Mouse (Mus musculus) intestine, postnatal 0 days (tissue): ENCODE results near the gene Hydin. TPM values are rescaled to one million over a fixed set of nuclear protein-coding genes. Genes with fewer than 3 reads are reported as not detected.

Source experiments
- ATAC-seq: fragments of 200-750 bp; cut with Nextera tagmentation; 2 replicates; pipeline ENCODE4 v1.8.0; 2017; ENCODE audit warnings: mild to moderate bottlenecking, moderate TSS enrichment, moderate library complexity
- H3K27ac ChIP-seq: fragments of 300-500 bp; sonication (generic); 2 replicates; pipeline ENCODE4 v1.5.1; 2014; ENCODE audit warnings: mild to moderate bottlenecking, low read depth, low read length, moderate library complexity
- H3K27me3 ChIP-seq: fragments of 300-500 bp; sonication (generic); replicated peaks from 2 replicates; pipeline ENCODE4 v1.6.1; 2014; ENCODE audit warnings: low read length, mixed read lengths; ENCODE audit not compliant: control insufficient read depth, insufficient read depth
- H3K36me3 ChIP-seq: fragments of 300-500 bp; sonication (generic); 2 replicates; pipeline ENCODE4 v1.6.1; 2014; ENCODE audit warnings: mild to moderate bottlenecking, moderate library complexity; ENCODE audit not compliant: control insufficient read depth, insufficient read depth
- H3K4me1 ChIP-seq: fragments of 300-500 bp; sonication (generic); replicated peaks from 2 replicates; pipeline ENCODE4 v1.6.1; 2014; ENCODE audit warnings: antibody characterized with exemption, low read length, mixed read lengths; ENCODE audit not compliant: control insufficient read depth, insufficient read depth
- H3K4me2 ChIP-seq: fragments of 300-500 bp; sonication (generic); replicated peaks from 2 replicates; pipeline ENCODE4 v1.6.1; 2014; ENCODE audit warnings: low read depth, mild to moderate bottlenecking, moderate library complexity
- H3K4me3 ChIP-seq: fragments of 300-500 bp; sonication (generic); 2 replicates; pipeline ENCODE4 v1.5.1; 2014; ENCODE audit warnings: low read depth, low read length
- H3K9ac ChIP-seq: fragments of 300-500 bp; sonication (generic); 2 replicates; pipeline ENCODE4 v1.6.1; 2014; ENCODE audit warnings: mild to moderate bottlenecking, low read depth, low read length
- H3K9me3 ChIP-seq: fragments of 300-500 bp; sonication (generic); 2 replicates; pipeline ENCODE4 v1.6.1; 2016; ENCODE audit warnings: mixed run types; ENCODE audit not compliant: control insufficient read depth
- CTCF ChIP-seq: sonication (generic); IDR thresholded peaks from 2 replicates; pipeline ENCODE4 v1.5.1; 2016; ENCODE audit warnings: low read depth, mild to moderate bottlenecking, control low read depth, antibody characterized with exemption, moderate library complexity
- WGBS: fragments of 180-500 bp; shearing (Covaris S2); extraction: QIAGEN DNeasy Blood & Tissue Kit; methylation state at CpG from one replicate; pipeline ENCODE4 v1.1.7; 2014; 5-methylcytosine and 5-hydroxymethylcytosine counted together
- polyA plus RNA-seq: library from polyadenylated mRNA; unstranded; fragments of >200 nt; fragmentation: Nextera tagmentation; extraction: Ambion mirVana; gene quantifications from 2 replicates; pipeline ENCODE4 v1.2.1, GENCODE M21; 2015

Hydin gene
- polyA plus RNA-seq, 1 experiment from 2014 or later = 0.07 TPM

DNA sequence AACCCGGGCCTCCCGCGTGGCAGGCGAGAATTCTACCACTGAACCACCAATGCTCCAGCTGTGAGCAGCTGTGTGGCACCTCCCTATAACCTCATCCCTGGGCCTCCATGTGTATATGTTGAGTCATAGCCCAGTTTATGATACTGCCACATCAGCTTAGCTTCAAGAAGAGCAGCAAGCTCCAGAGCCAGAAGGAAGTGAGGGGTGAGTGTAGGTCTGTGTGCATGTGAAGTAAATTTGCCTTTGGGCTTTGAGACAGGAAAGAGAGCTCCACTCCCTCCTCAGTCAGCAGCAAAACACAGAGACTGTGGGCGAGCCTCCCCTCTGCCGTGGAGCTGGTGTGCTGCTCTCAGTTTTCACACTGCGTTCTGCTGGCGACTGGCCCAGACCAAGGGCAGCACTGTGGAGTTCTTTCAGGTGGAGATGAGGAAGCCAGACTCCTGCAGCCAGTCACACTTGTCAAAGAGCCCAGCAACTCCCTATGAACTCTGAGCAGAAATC is 363.8 kb downstream of the Hydin start:
- TF ChIP-seq CTCF = no peak
- peak overlapping the region; percentile 42; the same call in 1 of the 2 replicates for H3K27ac ChIP-seq
- H3K9me3 ChIP-seq = no peaks in the 10 kb centered on the region
- H3K4me3 ChIP-seq = no peak overlapping the region
- no peaks in the 10 kb centered on the region for H3K4me1 ChIP-seq
- H3K27me3 ChIP-seq = no peaks in the 10 kb centered on the region
- WGBS = 70% methylated on average over 8 of the region's 8 CpGs
- peak; percentile 62 for ATAC-seq
- H3K36me3 ChIP-seq = peaks cover 37% of the 10 kb centered on the region
- H3K9ac ChIP-seq = no peak overlapping the region
- 0 out of 2 replicates have a peak overlapping the region, but pooled peaks have one; percentile 27 for H3K4me2 ChIP-seq

DNA sequence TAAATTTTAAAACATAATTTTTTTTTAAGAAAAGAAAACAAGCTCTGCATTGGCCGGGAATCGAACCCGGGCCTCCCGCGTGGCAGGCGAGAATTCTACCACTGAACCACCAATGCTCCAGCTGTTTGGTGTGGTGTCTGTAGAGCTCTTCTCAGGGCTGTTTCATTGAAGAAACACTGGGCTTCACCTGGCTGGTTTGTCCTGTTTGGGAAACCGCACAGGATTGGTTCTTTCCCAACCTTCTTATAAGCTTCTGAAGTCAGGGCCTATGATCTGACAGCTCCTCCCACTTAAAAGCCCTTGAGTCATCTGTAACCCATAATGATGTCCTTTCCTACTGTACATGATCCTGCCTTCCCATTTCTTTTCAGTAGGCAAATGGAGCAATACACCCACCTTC is 364.4 kb downstream of the Hydin start:
- H3K4me2 ChIP-seq = 0 out of 2 replicates have a peak overlapping the region, but pooled peaks have one; percentile 27
- peaks cover 43% of the 10 kb centered on the region for H3K36me3 ChIP-seq
- no peaks in the 10 kb centered on the region for H3K27me3 ChIP-seq
- ATAC-seq = no peak
- H3K9ac ChIP-seq = no peak overlapping the region
- WGBS = 93% methylated on average over 7 of the region's 7 CpGs
- no peak for TF ChIP-seq CTCF
- H3K27ac ChIP-seq = 0 out of 2 replicates have a peak overlapping the region, but pooled peaks have one; percentile 42
- H3K4me3 ChIP-seq = no peak overlapping the region
- no peaks in the 10 kb centered on the region for H3K9me3 ChIP-seq
- H3K4me1 ChIP-seq = no peaks in the 10 kb centered on the region

DNA sequence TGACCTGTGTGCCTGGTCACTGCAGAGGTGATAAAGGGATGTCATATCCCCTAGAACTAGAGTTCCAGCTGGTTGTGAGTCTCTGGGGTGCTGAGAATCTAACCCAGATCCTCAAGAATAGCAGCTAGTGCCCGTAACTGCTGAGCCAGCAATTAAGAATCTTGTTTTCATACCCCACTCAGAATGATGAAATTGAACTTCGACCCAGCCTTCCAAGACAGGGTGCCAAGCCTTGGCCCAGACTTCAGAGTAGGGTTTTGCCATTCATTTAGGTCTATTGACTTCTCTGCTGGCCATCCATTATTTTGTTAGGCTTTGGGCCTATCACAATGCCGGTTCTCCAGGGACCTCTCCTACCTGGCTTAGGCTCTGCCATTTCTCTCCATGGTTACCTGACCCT is 367.0 kb downstream of the Hydin start:
- Histone ChIP-seq H3K9me3 (no peaks in the 10 kb centered on the region), H3K4me1 (no peaks in the 10 kb centered on the region), H3K27me3 (no peaks in the 10 kb centered on the region), H3K9ac (no peak overlapping the region), H3K4me3 (no peak overlapping the region), H3K36me3 (peaks cover 64% of the 10 kb centered on the region), H3K4me2 (no peak overlapping the region), H3K27ac (no peak overlapping the region)
- no peak for TF ChIP-seq CTCF
- 97% methylated on average over 3 of the region's 3 CpGs for WGBS
- no peak for ATAC-seq

DNA sequence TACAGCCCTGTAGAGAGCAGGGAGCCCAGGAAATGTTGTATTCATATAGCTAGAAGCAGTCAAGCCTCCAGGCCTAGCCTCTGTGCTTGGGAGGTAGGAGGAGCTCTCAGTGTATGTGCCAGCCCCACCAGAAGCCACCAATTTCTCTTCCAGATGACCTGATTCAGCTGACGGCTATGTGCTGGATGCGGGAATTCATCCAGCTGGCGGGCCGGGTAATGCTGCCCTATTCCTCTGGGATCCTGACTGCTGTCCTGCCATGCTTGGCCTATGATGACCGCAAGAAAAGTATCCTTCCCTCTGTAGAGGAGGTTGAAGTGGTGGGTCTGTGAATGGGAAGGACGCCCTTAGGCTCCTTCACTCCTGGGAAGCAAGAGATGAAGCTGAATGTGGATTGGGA is 369.4 kb downstream of the Hydin start:
- H3K36me3 ChIP-seq = peaks cover 77% of the 10 kb centered on the region
- no peak for TF ChIP-seq CTCF
- H3K27ac ChIP-seq = no peak overlapping the region
- no peaks in the 10 kb centered on the region for H3K4me1 ChIP-seq
- H3K9ac ChIP-seq = no peak overlapping the region
- H3K4me2 ChIP-seq = no peak overlapping the region
- no peak for ATAC-seq
- H3K4me3 ChIP-seq = no peak overlapping the region
- no peaks in the 10 kb centered on the region for H3K9me3 ChIP-seq
- 93% methylated on average over 6 of the region's 6 CpGs for WGBS
- H3K27me3 ChIP-seq = no peaks in the 10 kb centered on the region

DNA sequence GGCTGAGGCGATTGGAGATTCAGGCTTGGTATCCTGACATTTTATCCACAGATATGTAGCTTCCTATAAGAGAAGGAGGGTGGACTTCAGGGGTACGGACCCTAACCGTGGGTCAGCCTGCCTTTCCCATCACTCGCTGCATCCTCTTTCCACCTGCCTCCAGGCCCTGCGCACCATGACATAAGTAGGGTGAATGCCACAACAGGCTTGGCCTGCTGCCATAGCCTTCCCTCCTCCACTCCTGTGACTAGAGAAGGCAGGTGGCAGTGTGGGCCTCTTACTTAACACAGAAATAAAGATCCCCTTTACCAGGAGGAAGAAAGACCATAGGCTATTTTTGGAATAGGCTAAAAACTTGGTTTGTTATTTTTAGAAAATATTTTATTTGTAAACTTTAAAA is 375.6 kb downstream of the Hydin start:
- Histone ChIP-seq H3K4me1 (no peaks in the 10 kb centered on the region), H3K27ac (no peak overlapping the region), H3K9ac (no peak overlapping the region), H3K4me2 (no peak overlapping the region), H3K9me3 (no peaks in the 10 kb centered on the region), H3K27me3 (no peaks in the 10 kb centered on the region), H3K36me3 (peaks cover 43% of the 10 kb centered on the region), H3K4me3 (no peak overlapping the region)
- TF ChIP-seq CTCF = no peak
- no peak for ATAC-seq
- 91% methylated on average over 5 of the region's 5 CpGs for WGBS

DNA sequence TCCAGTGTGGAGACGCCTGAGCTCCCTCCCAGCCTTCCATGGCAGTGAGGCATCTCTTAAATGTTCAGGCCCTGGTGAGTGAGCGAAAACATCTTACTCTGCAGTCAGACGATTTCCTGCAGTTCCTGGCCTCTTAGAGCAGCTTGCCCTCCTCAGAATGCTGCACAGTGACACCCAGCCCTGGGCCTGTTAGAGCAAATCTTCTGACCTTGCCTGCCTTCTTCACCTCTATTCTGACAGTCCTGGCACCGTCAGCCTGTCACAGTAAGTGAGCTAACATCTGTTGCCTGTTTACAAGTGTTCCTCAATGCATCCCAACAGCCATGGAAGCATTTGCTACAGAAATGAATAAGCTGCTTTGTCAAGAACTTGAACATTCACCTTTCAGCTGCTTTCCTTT is 376.4 kb downstream of the Hydin start:
- Histone ChIP-seq H3K4me1 (no peaks in the 10 kb centered on the region), H3K9me3 (no peaks in the 10 kb centered on the region), H3K9ac (no peak overlapping the region), H3K27me3 (no peaks in the 10 kb centered on the region), H3K4me3 (no peak overlapping the region), H3K4me2 (no peak overlapping the region), H3K27ac (no peak overlapping the region), H3K36me3 (peaks cover 38% of the 10 kb centered on the region)
- 79% methylated on average over 4 of the region's 4 CpGs for WGBS
- no peak for ATAC-seq
- no peak for TF ChIP-seq CTCF

DNA sequence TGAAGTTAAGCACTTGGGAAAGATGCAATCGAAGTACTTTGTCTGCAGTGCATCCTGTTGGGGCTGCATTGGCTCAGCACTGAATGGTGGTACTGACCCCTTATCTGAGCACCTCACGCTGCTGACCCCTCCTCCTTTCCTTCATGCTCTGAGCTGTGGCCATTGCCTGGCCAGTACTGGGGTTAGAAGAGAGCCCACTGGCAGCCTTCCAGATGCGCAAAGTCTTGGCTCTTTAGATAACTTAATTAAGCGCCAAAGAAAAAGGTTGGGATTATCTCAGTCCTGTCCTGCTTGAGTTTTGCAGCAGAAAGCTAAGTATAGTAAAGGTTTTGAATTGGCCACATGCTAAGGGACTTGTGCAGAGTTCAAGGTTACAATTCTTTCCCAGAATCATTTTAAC is 377.6 kb downstream of the Hydin start:
- Histone ChIP-seq H3K27ac (no peak overlapping the region), H3K4me1 (no peaks in the 10 kb centered on the region), H3K4me3 (no peak overlapping the region), H3K9me3 (no peaks in the 10 kb centered on the region), H3K4me2 (no peak overlapping the region), H3K27me3 (no peaks in the 10 kb centered on the region), H3K36me3 (peaks cover 34% of the 10 kb centered on the region), H3K9ac (no peak overlapping the region)
- no peak for TF ChIP-seq CTCF
- ATAC-seq = no peak
- 78% methylated on average over 4 of the region's 4 CpGs for WGBS
